Mouse (Mus musculus) bone marrow, adult 2 months (tissue): Measurements from ENCODE around the gene Crmp1.
A peak's percentile ranks its signal among the peaks of the same experiment; 100 is the strongest.

Experiments
- CTCF ChIP-seq: fragments of 200-500 bp; IDR thresholded peaks from 2 replicates; pipeline ENCODE4 v1.5.1; 2011; ENCODE audit warnings: low read length, control low read depth; ENCODE audit not compliant: control insufficient read depth, insufficient read depth
- POLR2A ChIP-seq: fragments of 200-500 bp; IDR thresholded peaks from 2 replicates; pipeline ENCODE4 v1.6.1; 2011; ENCODE audit warnings: low read depth, mild to moderate bottlenecking, control low read depth, low read length, borderline replicate concordance; ENCODE audit not compliant: control insufficient read depth

DNA sequence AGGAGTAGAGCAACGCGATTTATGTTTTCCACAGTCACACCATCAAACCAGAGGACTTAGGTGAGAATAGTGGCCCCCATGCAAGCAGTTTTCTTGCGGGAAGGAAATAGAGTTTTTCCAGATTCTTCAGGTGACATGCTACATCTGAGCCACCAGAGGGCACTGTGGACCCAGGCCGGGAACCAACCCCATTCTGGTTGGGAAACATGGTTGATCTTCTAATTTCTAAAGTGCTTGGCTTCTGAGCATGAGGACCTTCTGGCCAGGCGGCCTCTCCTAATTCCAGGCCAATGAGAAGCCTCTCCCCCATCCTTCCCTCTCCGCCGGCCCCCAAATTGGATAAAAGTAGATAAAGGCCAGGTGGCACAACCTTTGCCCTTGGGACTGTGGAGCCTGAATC, 56.6 kb downstream of the Crmp1 start:
- TF ChIP-seq POLR2A (no peak), CTCF (peak; percentile 70)
